In genomic region chr15:86344906-86345331, GRCm38 (mm10) we compare ENCODE assay signal across 12 mouse cellular contexts.
DNase-seq lines count a peak whose midpoint lies in the region; ATAC-seq and TF ChIP-seq lines count a peak whose summit lies in the region.
"Had no signal": no experiment of that assay in that cellular context is flagged by ENCODE, and none has a peak within 500 bp of the region (broad histone marks: within the 10 kb centered on the region; RNA-seq: fewer than 3 reads in every experiment).

No protein-coding gene starts in this region.

- WGBS in forebrain, embryonic 16.5 days: 15% methylated on average over 8 of the region's 8 CpGs
- WGBS in midbrain, embryonic 15.5 days: 47% methylated on average over 8 of the region's 8 CpGs

- H3K4me1 ChIP-seq in forebrain, embryonic 16.5 days (replicated peaks; ENCODE audit: control insufficient read depth, insufficient read depth, low read length): peaks cover 45% of the 10 kb centered on the region
- peaks cover 40% of the 10 kb centered on the region for H3K4me1 ChIP-seq in midbrain, embryonic 15.5 days

- no peak for TF ChIP-seq CTCF in layer of hippocampus, adult 2 months (conservative IDR thresholded peaks at IDR 0.05)

- no peak overlapping the region for H3K4me2 ChIP-seq in forebrain, embryonic 16.5 days (ENCODE audit: low read length)
- H3K4me2 ChIP-seq in midbrain, embryonic 15.5 days: no peak overlapping the region
- H3K4me2 ChIP-seq: embryonic facial prominence, embryonic 13.5 days; limb, embryonic 15.5 days had no signal

- H3K4me3 ChIP-seq in layer of hippocampus, adult 2 months: no peak overlapping the region
- no peak overlapping the region for H3K4me3 ChIP-seq in forebrain, embryonic 16.5 days (replicated peaks; ENCODE audit: low read length)
- no peak overlapping the region for H3K4me3 ChIP-seq in midbrain, embryonic 15.5 days
- H3K4me3 ChIP-seq: embryonic facial prominence, embryonic 13.5 days; heart, adult 2 months; limb, embryonic 15.5 days had no signal

- no peak overlapping the region for H3K9ac ChIP-seq in forebrain, embryonic 16.5 days (replicated peaks; ENCODE audit: low read depth, low read length)
- H3K9ac ChIP-seq in midbrain, embryonic 15.5 days: no peak overlapping the region
- H3K9ac ChIP-seq: embryonic facial prominence, embryonic 13.5 days; limb, embryonic 15.5 days had no signal

- no peaks in the 10 kb centered on the region for H3K27me3 ChIP-seq in forebrain, embryonic 16.5 days (replicated peaks; ENCODE audit: control insufficient read depth, insufficient read depth, low read length)
- H3K27me3 ChIP-seq in midbrain, embryonic 15.5 days (replicated peaks): no peaks in the 10 kb centered on the region
- H3K27me3 ChIP-seq: embryonic facial prominence, embryonic 13.5 days; limb, embryonic 15.5 days had no signal

- H3K36me3 ChIP-seq in forebrain, embryonic 16.5 days (ENCODE audit: control insufficient read depth, insufficient read depth): no peaks in the 10 kb centered on the region
- H3K36me3 ChIP-seq in midbrain, embryonic 15.5 days (replicated peaks): no peaks in the 10 kb centered on the region
- H3K36me3 ChIP-seq: embryonic facial prominence, embryonic 13.5 days; limb, embryonic 15.5 days had no signal

- no peaks in the 10 kb centered on the region for H3K9me3 ChIP-seq in forebrain, embryonic 16.5 days (ENCODE audit: control insufficient read depth, low read length)
- no peaks in the 10 kb centered on the region for H3K9me3 ChIP-seq in midbrain, embryonic 15.5 days
- H3K9me3 ChIP-seq: embryonic facial prominence, embryonic 13.5 days; limb, embryonic 15.5 days had no signal

- DNase-seq in layer of hippocampus, adult 2 months (ENCODE audit: low spot score in 2 of 2): peak in 1 of 2 experiments; percentile 63
- DNase-seq in layer of hippocampus, postnatal 25 days (ENCODE audit: extremely low spot score in 1 of 2, low spot score in 1 of 2): no peak
- DNase-seq in Muller cell, postnatal 12 days (ENCODE audit: inconsistent ontology term): peak; percentile 52
- no peak for DNase-seq in testis, postnatal 10 days (ENCODE audit: low spot score)
- no peak for DNase-seq in heart, adult 11 months
- no peak for DNase-seq in heart, adult 18-20 months
- DNase-seq: heart, adult 2 months; kidney, postnatal 25 days had no signal

- peak overlapping the region; percentile 80 for H3K27ac ChIP-seq in layer of hippocampus, adult 2 months
- peak overlapping the region; percentile 29; the same call in 1 of the 2 replicates for H3K27ac ChIP-seq in forebrain, embryonic 16.5 days (ENCODE audit: low read length)
- H3K27ac ChIP-seq in midbrain, embryonic 15.5 days: peak overlapping the region; percentile 36; the same call in 1 of the 2 replicates
- H3K27ac ChIP-seq: embryonic facial prominence, embryonic 13.5 days; heart, adult 2 months; limb, embryonic 15.5 days had no signal

- ATAC-seq in forebrain, embryonic 16.5 days: peak; percentile 76
- ATAC-seq in midbrain, embryonic 15.5 days (replicated peaks): no peak

Comparison
In these comparisons a context has a peak if more than half of its experiments do, and no peak if none do; other contexts are left out.
1. H3K27ac ChIP-seq: peak in every context shown above with its lines; median percentile 80 in layer of hippocampus, adult 2 months; 36 in midbrain, embryonic 15.5 days; 29 in forebrain, embryonic 16.5 days.